Comparison of ENCODE assay signal across 31 mouse cellular contexts in the genomic region with DNA sequence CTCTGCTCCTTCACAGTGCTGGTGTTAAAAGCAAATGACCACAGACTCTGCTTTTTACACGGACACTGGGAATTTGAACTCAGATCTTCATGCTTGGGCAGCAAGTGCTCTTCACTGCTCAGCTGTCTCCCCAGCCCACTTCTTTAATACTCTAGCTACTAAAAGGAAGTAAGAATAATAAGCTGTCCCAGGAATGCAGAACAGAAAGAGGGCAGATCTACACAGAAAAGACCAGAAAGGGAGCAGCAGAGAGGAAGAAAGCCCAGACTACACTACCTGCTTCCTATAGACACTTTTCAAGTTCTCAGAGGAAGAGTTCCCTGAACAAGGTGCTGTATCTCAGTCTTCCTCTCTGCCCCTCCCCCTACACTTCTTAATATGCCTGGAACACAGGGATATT. TPM values are rescaled to one million over a fixed set of nuclear protein-coding genes. Genes with fewer than 3 reads are reported as not detected.
DNase-seq lines count a peak whose midpoint lies in the region; ATAC-seq and TF ChIP-seq lines count a peak whose summit lies in the region.
"Had no signal": no experiment of that assay in that cellular context is flagged by ENCODE, and none has a peak within 500 bp of the region (broad histone marks: within the 10 kb centered on the region; RNA-seq: fewer than 3 reads in every experiment).

No protein-coding gene starts in this region.

- H3K4me3 ChIP-seq in kidney, adult 2 months (ENCODE audit: insufficient read depth, low read depth, low read length): no peak overlapping the region
- H3K4me3 ChIP-seq in CH12.LX (replicated peaks in 1 of 3; ENCODE audit: low read depth in 2 of 3, low read length in 2 of 3, poor library complexity in 1 of 3): no peak overlapping the region
- no peak overlapping the region for H3K4me3 ChIP-seq in intestine, postnatal 0 days (ENCODE audit: low read depth, low read length)
- H3K4me3 ChIP-seq: embryonic facial prominence, embryonic 12.5 days; embryonic facial prominence, embryonic 15.5 days; heart, embryonic 13.5 days had no signal

- 74% methylated on average over 1 of the region's 1 CpGs for WGBS in kidney, adult 2 months
- 78% methylated on average over 1 of the region's 1 CpGs for WGBS in intestine, postnatal 0 days

- no peaks in the 10 kb centered on the region for H3K79me2 ChIP-seq in CH12.LX (replicated peaks; ENCODE audit: control insufficient read depth, extremely low read depth, insufficient read depth, poor library complexity, severe bottlenecking)

- no peaks in the 10 kb centered on the region for H3K36me3 ChIP-seq in kidney, adult 2 months (ENCODE audit: control insufficient read depth, insufficient read depth, low read length)
- no peaks in the 10 kb centered on the region for H3K36me3 ChIP-seq in CH12.LX (replicated peaks in 1 of 2; ENCODE audit: control insufficient read depth in 1 of 2, insufficient read depth in 1 of 2, low read length in 1 of 2)
- no peaks in the 10 kb centered on the region for H3K36me3 ChIP-seq in intestine, postnatal 0 days (ENCODE audit: control insufficient read depth, insufficient read depth)
- H3K36me3 ChIP-seq: embryonic facial prominence, embryonic 12.5 days; embryonic facial prominence, embryonic 15.5 days; heart, embryonic 13.5 days had no signal

- peak overlapping the region; percentile 45; the same call in 1 of the 2 replicates for H3K27ac ChIP-seq in kidney, adult 2 months (ENCODE audit: insufficient read depth, low read depth, low read length)
- no peak overlapping the region for H3K27ac ChIP-seq in CH12.LX (ENCODE audit: insufficient read depth, low read depth)
- no peak overlapping the region for H3K27ac ChIP-seq in intestine, postnatal 0 days (ENCODE audit: low read depth, low read length)
- H3K27ac ChIP-seq: embryonic facial prominence, embryonic 12.5 days; embryonic facial prominence, embryonic 15.5 days; heart, embryonic 13.5 days; hindbrain, embryonic 14.5 days; hindbrain, postnatal 0 days had no signal

- ATAC-seq in megakaryocyte, adult 5-6 weeks (ENCODE audit: poor library complexity, severe bottlenecking): peak; percentile 86
- no peak for ATAC-seq in megakaryocyte-erythroid progenitor cell, adult 5-6 weeks (replicated peaks; ENCODE audit: low FRiP score, low TSS enrichment, poor library complexity, severe bottlenecking)
- no peak for ATAC-seq in intestine, postnatal 0 days
- ATAC-seq: activated CD4-positive, CD25-positive, alpha-beta regulatory T cell, adult 4 months; CD4-positive, CD25-positive, alpha-beta regulatory T cell, adult 4 months; forebrain, embryonic 14.5 days; forebrain, postnatal 0 days; hindbrain, postnatal 0 days; inflammation-experienced regulatory T-cells, adult 6 months had no signal

- no peak for TF ChIP-seq RAD21 in CH12.LX (IDR thresholded peaks at IDR 0.05; ENCODE audit: low read depth, low read length)

- TF ChIP-seq POLR2A in kidney, adult 2 months (IDR thresholded peaks at IDR 0.05; ENCODE audit: low read depth, low read length): no peak
- no peak for TF ChIP-seq POLR2A in CH12.LX (IDR thresholded peaks at IDR 0.05; ENCODE audit: low read depth, low read length)

- peak overlapping the region; percentile 31 for H3K4me2 ChIP-seq in CH12.LX (ENCODE audit: insufficient read depth, low read depth, poor library complexity, severe bottlenecking)
- no peak overlapping the region for H3K4me2 ChIP-seq in intestine, postnatal 0 days (replicated peaks; ENCODE audit: low read depth)
- H3K4me2 ChIP-seq: embryonic facial prominence, embryonic 12.5 days; embryonic facial prominence, embryonic 15.5 days; heart, embryonic 13.5 days; hindbrain, embryonic 14.5 days had no signal

- dilution Hi-C loops in CH12.LX (cut with MboI; ENCODE audit: extremely low pct_ligation_motif_present, extremely low pct_unique_long_range_greater_than_20kb, low sequenced_read_pairs): no loop called here

- no peaks in the 10 kb centered on the region for H3K4me1 ChIP-seq in kidney, adult 2 months (ENCODE audit: control insufficient read depth, insufficient read depth, low read length)
- H3K4me1 ChIP-seq in CH12.LX (ENCODE audit: control insufficient read depth in 1 of 2, insufficient read depth in 2 of 2): peaks cover 0 to 11% of the 10 kb centered on the region in 2 experiments; a peak in 2 of 4 replicates
- no peaks in the 10 kb centered on the region for H3K4me1 ChIP-seq in intestine, postnatal 0 days (replicated peaks; ENCODE audit: control insufficient read depth, insufficient read depth, low read length)

- H3K9ac ChIP-seq in CH12.LX (ENCODE audit: insufficient read depth, low read depth): no peak overlapping the region
- H3K9ac ChIP-seq in intestine, postnatal 0 days (ENCODE audit: low read depth, low read length): no peak overlapping the region
- H3K9ac ChIP-seq: embryonic facial prominence, embryonic 12.5 days; embryonic facial prominence, embryonic 15.5 days; forebrain, postnatal 0 days; heart, embryonic 13.5 days; hindbrain, embryonic 14.5 days had no signal

- TF ChIP-seq EP300 in CH12.LX (IDR thresholded peaks at IDR 0.05; ENCODE audit: low read length): no peak

- in situ Hi-C loops in CH12.LX (cut with MboI; ENCODE audit: low pct_ligation_motif_present, low pct_unique_long_range_greater_than_20kb, low sequenced_read_pairs): no loop called here

- DNase-seq in kidney, adult 2 months: no peak
- no peak for DNase-seq in kidney, adult 8-10 months
- DNase-seq in CH12.LX (ENCODE audit: extremely low read depth): no peak
- DNase-seq in frontal cortex, postnatal 10 days (ENCODE audit: low spot score in 2 of 2): no peak
- DNase-seq: adrenal gland, adult 8-10 months; adrenal gland, postnatal 36 days; cerebellum, adult 18-20 months; cerebellum, adult 9-10 months; cerebellum, postnatal 14 days; forebrain, postnatal 0 days; gastrocnemius, postnatal 25 days; heart, postnatal 14 days; heart, postnatal 4 days had no signal

- no peaks in the 10 kb centered on the region for H3K27me3 ChIP-seq in kidney, adult 2 months (replicated peaks; ENCODE audit: control insufficient read depth, insufficient read depth, low read length)
- no peaks in the 10 kb centered on the region for H3K27me3 ChIP-seq in CH12.LX (replicated peaks)
- peaks cover 10% of the 10 kb centered on the region; the same call in 1 of the 2 replicates for H3K27me3 ChIP-seq in intestine, postnatal 0 days (replicated peaks; ENCODE audit: control insufficient read depth, insufficient read depth, low read length)

- no peaks in the 10 kb centered on the region for H3K9me3 ChIP-seq in CH12.LX (replicated peaks; ENCODE audit: low read length)
- H3K9me3 ChIP-seq in intestine, postnatal 0 days (ENCODE audit: control insufficient read depth): no peaks in the 10 kb centered on the region
- H3K9me3 ChIP-seq: embryonic facial prominence, embryonic 12.5 days; embryonic facial prominence, embryonic 15.5 days; heart, embryonic 13.5 days had no signal

- no peak for TF ChIP-seq CTCF in kidney, adult 2 months (conservative IDR thresholded peaks at IDR 0.05; ENCODE audit: insufficient read depth, insufficient read length, low read depth, low read length)
- no peak for TF ChIP-seq CTCF in CH12.LX (conservative IDR thresholded peaks at IDR 0.05 in 1 of 2, IDR thresholded peaks at IDR 0.05 in 1 of 2; ENCODE audit: low read depth in 2 of 2, low read length in 2 of 2)
- TF ChIP-seq CTCF in intestine, postnatal 0 days (IDR thresholded peaks at IDR 0.05; ENCODE audit: low read depth): no peak

TF ChIP-seq in CH12.LX, 34 proteins besides CTCF, POLR2A, EP300 and RAD21:
- TF ChIP-seq ZMIZ1 (IDR thresholded peaks at IDR 0.05; ENCODE audit: low read depth, low read length) (no peak), PAX5 (IDR thresholded peaks at IDR 0.05; ENCODE audit: low read length) (no peak), SMC3 (IDR thresholded peaks at IDR 0.05; ENCODE audit: low read depth, low read length) (no peak)

RNA-seq across cellular contexts. Expression of gene Slc26a4, which starts 8.5 kb away (rescaled TPM):
- 34.5 and 37.8 TPM in 2 replicates for polyA plus RNA-seq in kidney, adult 2 months (2012; rRNA removed)
- total RNA-seq in CH12.LX (2012; rRNA removed) (not detected in 2 replicates), CH12.LX (2014; rRNA removed) (not detected in 2 replicates)
- not detected in 2 replicates for polyA plus RNA-seq in CH12.LX (2012; ENCODE audit: insufficient read length, low read depth)
- total RNA-seq in megakaryocyte, adult 5-6 weeks (2015): not detected in 2 replicates
- total RNA-seq in megakaryocyte, adult 5-6 weeks (2017): not detected in 2 replicates
- total RNA-seq in megakaryocyte-erythroid progenitor cell, adult 5-6 weeks (2014; fragmentation: Nextera tagmentation): not detected in 2 replicates
- total RNA-seq in megakaryocyte-erythroid progenitor cell, adult 5-6 weeks (2017): not detected in 2 replicates
- polyA plus RNA-seq in intestine, postnatal 0 days (2015; fragmentation: Nextera tagmentation; extraction: Ambion mirVana): 0.16 and 0.27 TPM in 2 replicates
- total RNA-seq: ES-E14; gastrocnemius, adult 8-10 months; gastrocnemius, postnatal 25 days; hindbrain, postnatal 0 days had no signal
- polyA plus RNA-seq: activated CD4-positive, CD25-positive, alpha-beta regulatory T cell, adult 4 months; C2C12; CD4-positive, CD25-positive, alpha-beta regulatory T cell, adult 4 months; forebrain, embryonic 11.5 days; gonadal fat pad, adult 2 months; hindbrain, embryonic 11.5 days; hindbrain, embryonic 14.5 days; inflammation-experienced regulatory T-cells, adult 6 months had no signal

RNA-seq across cellular contexts. Expression of gene Cbll1, which starts 51.8 kb away (rescaled TPM):
- 4.7 and 7.3 TPM in 2 replicates for polyA plus RNA-seq in kidney, adult 2 months (2012; rRNA removed)
- total RNA-seq in CH12.LX (2012; rRNA removed) (4.5 TPM in 2 replicates), CH12.LX (2014; rRNA removed) (4.6 and 5.2 TPM in 2 replicates)
- 16.4 and 18.8 TPM in 2 replicates for polyA plus RNA-seq in CH12.LX (2012; ENCODE audit: insufficient read length, low read depth)
- 33.2 and 48.0 TPM in 2 replicates for total RNA-seq in megakaryocyte, adult 5-6 weeks (2015)
- total RNA-seq in megakaryocyte, adult 5-6 weeks (2017): 4.9 and 6.3 TPM in 2 replicates
- 27.1 and 53.1 TPM in 2 replicates for total RNA-seq in megakaryocyte-erythroid progenitor cell, adult 5-6 weeks (2014; fragmentation: Nextera tagmentation)
- total RNA-seq in megakaryocyte-erythroid progenitor cell, adult 5-6 weeks (2017): 6.8 and 8.8 TPM in 2 replicates
- polyA plus RNA-seq in intestine, postnatal 0 days (2015; fragmentation: Nextera tagmentation; extraction: Ambion mirVana): 9.6 TPM in 2 replicates
